Mouse (Mus musculus): Measurements from ENCODE around the gene Hist1h2ag. TPM values are rescaled to one million over a fixed set of nuclear protein-coding genes. Genes with fewer than 3 reads are reported as not detected.

Gene Hist1h2ag
- polyA plus RNA-seq, 1 experiment, result 0.99 TPM

Other genes starting within 250 kb of the Hist1h2ag start
- 6.5 and 38.5 TPM in 2 replicates for gene Hist1h2bq, start 232.7 kb downstream of the Hist1h2ag start, polyA plus RNA-seq (2012; rRNA removed)
- gene Hist1h2ao, start 232.5 kb downstream of the Hist1h2ag start, polyA plus RNA-seq (2012; rRNA removed), result not detected in 2 replicates
- gene Hist1h4m, start 231.2 kb downstream of the Hist1h2ag start, polyA plus RNA-seq (2012; rRNA removed), result not detected in 2 replicates
- gene Hist1h4n, start 210.7 kb downstream of the Hist1h2ag start, polyA plus RNA-seq (2012; rRNA removed), result 14.4 and 25.0 TPM in 2 replicates
- gene Hist1h2ap, start 209.4 kb downstream of the Hist1h2ag start, polyA plus RNA-seq (2012; rRNA removed), result 16.8 and 17.6 TPM in 2 replicates
- gene Hist1h2br, start 209.2 kb downstream of the Hist1h2ag start, polyA plus RNA-seq (2012; rRNA removed), result 4.6 and 35.6 TPM in 2 replicates
- 0.81 and 1.4 TPM in 2 replicates for gene Zfp184, start 97.8 kb downstream of the Hist1h2ag start, polyA plus RNA-seq (2012; rRNA removed)
- gene Pom121l2, start 61.8 kb downstream of the Hist1h2ag start, polyA plus RNA-seq (2012; rRNA removed), result 0.11 and 0.46 TPM in 2 replicates
- gene Prss16, start 33.2 kb downstream of the Hist1h2ag start, polyA plus RNA-seq (2012; rRNA removed), result 0.15 TPM in 1 of 2 replicates, not detected in the other
- 4.9 TPM in 1 of 2 replicates, not detected in the other for gene Hist1h2ah, start 7.4 kb downstream of the Hist1h2ag start, polyA plus RNA-seq (2012; rRNA removed)
- gene Hist1h2bk, start 7.1 kb downstream of the Hist1h2ag start, polyA plus RNA-seq (2012; rRNA removed), result 0.51 and 3.1 TPM in 2 replicates
- gene Hist1h4i, start 1.6 kb downstream of the Hist1h2ag start, polyA plus RNA-seq (2012; rRNA removed), result 7.5 and 10.7 TPM in 2 replicates
- 1.2 and 3.0 TPM in 2 replicates for gene Hist1h2bj, start 270 bp upstream of the Hist1h2ag start, polyA plus RNA-seq (2012; rRNA removed)
- gene Vmn1r188, start 41.5 kb upstream of the Hist1h2ag start, polyA plus RNA-seq (2012; rRNA removed), result not detected in 2 replicates
- gene Vmn1r189, start 62.9 kb upstream of the Hist1h2ag start, polyA plus RNA-seq (2012; rRNA removed), result not detected in 2 replicates
- gene Vmn1r191, start 141.0 kb upstream of the Hist1h2ag start, polyA plus RNA-seq (2012; rRNA removed), result not detected in 2 replicates
- gene Vmn1r192, start 148.2 kb upstream of the Hist1h2ag start, polyA plus RNA-seq (2012; rRNA removed), result not detected in 2 replicates
- not detected in 2 replicates for gene Vmn1r193, start 180.2 kb upstream of the Hist1h2ag start, polyA plus RNA-seq (2012; rRNA removed)
- not detected in 2 replicates for gene Vmn1r194, start 201.3 kb upstream of the Hist1h2ag start, polyA plus RNA-seq (2012; rRNA removed)
- gene Vmn1r195, start 227.6 kb upstream of the Hist1h2ag start, polyA plus RNA-seq (2012; rRNA removed), result not detected in 2 replicates
- not detected in 2 replicates for gene Vmn1r196, start 247.0 kb upstream of the Hist1h2ag start, polyA plus RNA-seq (2012; rRNA removed)

Measured in gonadal fat pad, adult 2 months (tissue).